Mouse (Mus musculus) ES-E14 (cell line): ENCODE measurements around the gene Gm17018. TPM values are rescaled to one million over a fixed set of nuclear protein-coding genes. Genes with fewer than 3 reads are reported as not detected.

ENCODE experiments used
- DNase-seq: peaks from one replicate; pipeline ENCODE4 v3.0.0-alpha.2; 2013; ENCODE audit warnings: low read depth, low spot score
- H3K27ac ChIP-seq: 2 replicates; pipeline ENCODE4 v1.5.1; 2012; ENCODE audit warnings: low read depth, mild to moderate bottlenecking, low read length, moderate library complexity, mixed read lengths; ENCODE audit not compliant: poor library complexity, insufficient read depth, severe bottlenecking
- H3K36me3 ChIP-seq: 2 replicates; pipeline ENCODE4 v1.6.1; 2012; ENCODE audit warnings: mild to moderate bottlenecking, low read length, moderate library complexity, mixed read lengths; ENCODE audit not compliant: control insufficient read depth, poor library complexity, insufficient read depth, severe bottlenecking
- H3K4me1 ChIP-seq, 2 experiments: fragments of 150-350 bp in 1 of 2; sonication (generic) in 1 of 2; 2 replicates each; pipeline ENCODE4 v1.6.1; 2012; ENCODE audit warnings: low read length in 2 of 2, mild to moderate bottlenecking in 1 of 2, mixed read lengths in 1 of 2; ENCODE audit not compliant: control insufficient read depth in 2 of 2, insufficient read depth in 2 of 2, poor library complexity in 1 of 2
- H3K4me3 ChIP-seq, 2 experiments: fragments of 150-350 bp in 1 of 2; sonication (generic) in 1 of 2; 2 replicates each; pipeline ENCODE4 v1.5.1; 2012; ENCODE audit warnings: low read length in 2 of 2, low read depth in 1 of 2, mild to moderate bottlenecking in 1 of 2, mixed read lengths in 1 of 2; ENCODE audit not compliant: insufficient read depth in 1 of 2, poor library complexity in 1 of 2, severe bottlenecking in 1 of 2
- H3K9ac ChIP-seq: 2 replicates; pipeline ENCODE4 v1.6.1; 2012; ENCODE audit warnings: low read depth, mild to moderate bottlenecking, low read length, mixed read lengths; ENCODE audit not compliant: poor library complexity, insufficient read depth, severe bottlenecking
- H3K9me3 ChIP-seq: fragments of 150-350 bp; sonication (generic); 2 replicates; pipeline ENCODE4 v1.6.1; 2012; ENCODE audit warnings: low read depth, mild to moderate bottlenecking, low read length; ENCODE audit not compliant: control insufficient read depth, insufficient read depth
- CHD2 ChIP-seq: IDR thresholded peaks from 2 replicates; pipeline ENCODE4 v1.6.1; 2014; ENCODE audit warnings: mild to moderate bottlenecking, low read depth, low read length, inconsistent platforms
- HCFC1 ChIP-seq: IDR thresholded peaks from 2 replicates; pipeline ENCODE4 v1.6.1; 2012; ENCODE audit warnings: low read length, inconsistent platforms, borderline replicate concordance; ENCODE audit not compliant: insufficient read depth
- MAFK ChIP-seq: IDR thresholded peaks from 2 replicates; pipeline ENCODE4 v1.6.1; 2014; ENCODE audit warnings: mild to moderate bottlenecking, low read depth, low read length, inconsistent platforms; ENCODE audit not compliant: insufficient read depth
- ZC3H11A ChIP-seq: IDR thresholded peaks from 2 replicates; pipeline ENCODE4 v1.6.1; 2012; ENCODE audit warnings: low read depth, mild to moderate bottlenecking, inconsistent platforms, low read length, borderline replicate concordance
- ZNF384 ChIP-seq: IDR thresholded peaks from 2 replicates; pipeline ENCODE4 v1.6.1; 2012; ENCODE audit warnings: low read depth, low read length, inconsistent platforms
- in situ Hi-C, 2 experiments: fragments of 600-800 bp; cut with MboI; formaldehyde crosslinking; loops; one replicate each; pipeline ENCODE4 v1.15.1; 2025; ENCODE audit warnings: low sequenced_read_pairs in 2 of 2, inconsistent platforms in 1 of 2; ENCODE audit not compliant: unreplicated experiment in 2 of 2
- total RNA-seq: library from RNA; depleted of rRNA; stranded (reverse); fragments of 300-350 nt; gene quantifications from 2 replicates; pipeline ENCODE4 v1.2.3, GENCODE M21; 2012

Gm17018 gene
- total RNA-seq, 1 experiment = 15.0 TPM

- Histone ChIP-seq H3K4me1 (peaks cover 3 to 11% of the 10 kb centered on the region in 2 experiments; a peak in 2 of 4 replicates), H3K9ac (no peak overlapping the region), H3K9me3 (no peaks in the 10 kb centered on the region), H3K36me3 (peaks cover 10% of the 10 kb centered on the region; the same call in 1 of the 2 replicates), H3K4me3 (no peak overlapping the region), H3K27ac (no peak overlapping the region)
- no peak for TF ChIP-seq ZNF384
- TF ChIP-seq HCFC1 = no peak
- no peak for TF ChIP-seq ZC3H11A
- TF ChIP-seq MAFK = no peak
- TF ChIP-seq CHD2 = no peak
- in situ Hi-C loops = no loop called here
- no peak for DNase-seq
Observed at GRCm38 (mm10) chr19:45582161-45582560, 21.7 kb downstream of the Gm17018 start.

DNA sequence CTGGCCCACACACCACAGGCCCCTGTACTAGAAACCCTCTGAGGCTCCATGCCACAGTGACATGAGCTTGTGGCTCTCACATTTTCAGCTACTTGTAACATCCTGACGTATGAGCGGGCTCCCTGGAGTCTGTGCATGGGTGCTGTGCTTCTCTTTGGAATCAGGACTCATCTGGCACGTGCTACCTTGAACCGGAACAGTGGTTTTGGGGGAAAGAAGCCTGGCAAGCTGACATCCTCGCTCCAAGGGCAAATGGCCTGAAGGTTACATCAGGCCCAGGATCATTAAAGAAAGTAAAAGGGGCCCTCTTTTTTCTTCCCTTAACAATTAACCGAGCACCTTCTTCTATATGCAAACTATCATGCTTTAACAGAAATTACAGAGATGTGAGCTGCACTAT lies 22.7 kb downstream of the Gm17018 start:
- Histone ChIP-seq H3K9ac (no peak overlapping the region), H3K9me3 (no peaks in the 10 kb centered on the region), H3K4me3 (no peak overlapping the region), H3K27ac (no peak overlapping the region), H3K4me1 (peaks cover 3 to 11% of the 10 kb centered on the region in 2 experiments; a peak in 2 of 4 replicates), H3K36me3 (peaks cover 10% of the 10 kb centered on the region; the same call in 1 of the 2 replicates)
- TF ChIP-seq ZC3H11A (no peak), MAFK (no peak)
- in situ Hi-C loops = no loop called here
- DNase-seq = no peak

- no peak overlapping the region for H3K9ac ChIP-seq
- no peak overlapping the region for H3K4me3 ChIP-seq
- no peaks in the 10 kb centered on the region; the same call in 1 of the 2 replicates for H3K36me3 ChIP-seq
- no peak for DNase-seq
- no peak overlapping the region for H3K27ac ChIP-seq
- peaks cover 3% of the 10 kb centered on the region in 2 experiments; a peak in 2 of 4 replicates for H3K4me1 ChIP-seq
- no peaks in the 10 kb centered on the region for H3K9me3 ChIP-seq
- no peak for TF ChIP-seq ZC3H11A
- TF ChIP-seq MAFK = no peak
- no peak for TF ChIP-seq ZNF384
- no peak for TF ChIP-seq CHD2
- TF ChIP-seq HCFC1 = no peak
- in situ Hi-C loops = no loop called here
Observed at GRCm38 (mm10) chr19:45584856-45585620, 24.6 kb downstream of the Gm17018 start.

- Histone ChIP-seq H3K27ac (no peak overlapping the region), H3K4me3 (no peak overlapping the region), H3K4me1 (peaks cover 2 to 3% of the 10 kb centered on the region in 2 experiments; a peak in 2 of 4 replicates), H3K9ac (no peak overlapping the region), H3K9me3 (no peaks in the 10 kb centered on the region), H3K36me3 (no peaks in the 10 kb centered on the region)
- DNase-seq = no peak
- TF ChIP-seq ZC3H11A (no peak), MAFK (no peak), ZNF384 (no peak), HCFC1 (no peak), CHD2 (no peak)
- in situ Hi-C loops = no loop called here
Observed at GRCm38 (mm10) chr19:45586850-45587249, 26.4 kb downstream of the Gm17018 start.
